Mouse (Mus musculus): ENCODE data around the gene Tmem150a. TPM values are rescaled to one million over a fixed set of nuclear protein-coding genes. Genes with fewer than 3 reads are reported as not detected.

Tmem150a gene
- total and polyA plus RNA-seq, 3 experiments, result 22.7 to 86.9 (median 22.8) TPM

DNA sequence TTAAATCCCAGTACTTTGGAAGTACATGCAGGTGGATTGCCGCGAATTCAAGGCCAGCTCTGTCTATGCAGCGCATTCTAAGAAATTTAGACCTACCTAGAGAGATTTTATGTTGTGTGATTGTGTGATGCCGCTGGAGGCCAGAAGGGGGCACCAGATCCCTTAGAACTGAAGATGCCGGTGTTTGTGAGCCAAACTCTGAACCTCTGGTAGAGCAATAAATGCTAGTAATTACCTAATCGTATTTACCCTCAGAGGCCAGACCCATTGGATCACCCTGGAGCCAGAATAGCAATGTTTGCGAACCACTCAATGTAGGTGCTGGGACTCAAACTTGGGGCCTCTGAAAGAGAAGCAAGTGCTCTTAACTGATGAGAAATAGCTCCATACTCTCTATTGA, 46.6 kb downstream of the Tmem150a start:
- Histone ChIP-seq H3K4me1 (ENCODE audit: control insufficient read depth, insufficient read depth, low read length) (no peaks in the 10 kb centered on the region; the same call in 1 of the 2 replicates), H3K79me2 (replicated peaks; ENCODE audit: control insufficient read depth, insufficient read depth, low read length) (no peaks in the 10 kb centered on the region), H3K36me3 (ENCODE audit: control insufficient read depth, insufficient read depth, low read length) (no peaks in the 10 kb centered on the region), H3K4me3 (no peak overlapping the region), H3K27ac (no peak overlapping the region), H3K27me3 (ENCODE audit: control insufficient read depth, insufficient read depth, low read length) (no peaks in the 10 kb centered on the region), H3K9ac (ENCODE audit: low read depth, low read length) (no peak overlapping the region)
- TF ChIP-seq CTCF (IDR thresholded peaks at IDR 0.05), result peak; percentile 95
- TF ChIP-seq EP300 (IDR thresholded peaks at IDR 0.05; ENCODE audit: insufficient read depth, low read depth, low read length), result 0 out of 2 replicates have a peak, but pooled peaks have one; percentile 46
- TF ChIP-seq POLR2A (IDR thresholded peaks at IDR 0.05; ENCODE audit: insufficient read depth, low read depth, low read length), result no peak
- intact Hi-C loops (cut with DNase I), result loop anchor here (2.0 kb wide), 1 partner anchor 37 kb away; no protein-coding TSS in a partner anchor
- WGBS, result 22% methylated on average over 7 of the region's 7 CpGs
- DNase-seq, result peak; percentile 72 to 85

DNA sequence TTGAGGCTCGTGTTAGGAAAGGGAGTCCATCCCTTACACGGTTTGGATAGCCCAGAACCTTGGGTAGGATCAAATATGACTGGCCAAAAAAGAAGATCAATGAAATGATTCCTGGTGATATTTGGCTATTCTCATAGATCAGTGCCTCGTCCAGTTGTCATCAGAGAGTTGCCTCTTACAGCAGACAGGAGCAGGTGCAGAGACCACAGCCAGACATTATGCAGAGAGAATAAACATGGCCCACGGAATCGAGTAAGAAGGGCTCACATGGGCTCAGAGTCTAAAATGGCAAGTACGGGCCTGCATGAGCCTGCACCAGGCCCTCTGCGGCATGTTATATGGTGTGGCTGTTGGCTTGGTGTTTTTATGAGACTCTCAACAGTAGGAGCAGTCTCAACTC, 50.1 kb downstream of the Tmem150a start:
- Histone ChIP-seq H3K27ac (no peak overlapping the region), H3K79me2 (replicated peaks; ENCODE audit: control insufficient read depth, insufficient read depth, low read length) (no peaks in the 10 kb centered on the region), H3K4me1 (ENCODE audit: control insufficient read depth, insufficient read depth, low read length) (no peaks in the 10 kb centered on the region; the same call in 1 of the 2 replicates), H3K9ac (ENCODE audit: low read depth, low read length) (no peak overlapping the region), H3K4me3 (no peak overlapping the region), H3K36me3 (ENCODE audit: control insufficient read depth, insufficient read depth, low read length) (no peaks in the 10 kb centered on the region), H3K27me3 (ENCODE audit: control insufficient read depth, insufficient read depth, low read length) (no peaks in the 10 kb centered on the region)
- intact Hi-C loops (cut with DNase I), result loop anchor here (5.0 kb wide), 1 partner anchor 123 kb away; no protein-coding TSS in a partner anchor
- no peak for TF ChIP-seq POLR2A (IDR thresholded peaks at IDR 0.05; ENCODE audit: insufficient read depth, low read depth, low read length)
- TF ChIP-seq EP300 (IDR thresholded peaks at IDR 0.05; ENCODE audit: insufficient read depth, low read depth, low read length), result no peak
- TF ChIP-seq CTCF (IDR thresholded peaks at IDR 0.05), result no peak
- DNase-seq, result no peak
- WGBS, result 82% methylated on average over 7 of the region's 7 CpGs

DNA sequence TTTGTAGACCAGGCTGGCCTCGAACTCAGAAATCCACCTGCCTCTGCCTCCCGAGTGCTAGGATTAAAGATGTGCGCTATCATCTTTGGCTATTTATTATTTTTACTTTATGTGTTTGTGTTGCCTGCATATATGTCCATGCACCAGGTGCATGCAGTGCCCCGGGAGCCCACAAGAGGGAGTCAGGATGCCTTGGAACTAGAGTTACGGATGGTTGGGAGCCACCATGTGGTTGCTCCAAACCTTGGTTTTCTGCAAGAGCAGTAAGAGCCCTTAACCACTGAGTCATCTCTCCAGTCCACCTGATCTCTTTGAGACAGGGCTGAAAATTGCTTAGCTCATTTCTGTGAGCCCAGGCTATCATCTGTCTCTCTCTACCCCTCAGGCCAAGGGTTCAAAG, 51.9 kb downstream of the Tmem150a start:
- H3K4me1 ChIP-seq (ENCODE audit: control insufficient read depth, insufficient read depth, low read length), result no peaks in the 10 kb centered on the region
- H3K9ac ChIP-seq (ENCODE audit: low read depth, low read length), result no peak overlapping the region
- intact Hi-C loops (cut with DNase I), result loop anchor here (5.0 kb wide), 1 partner anchor 125 kb away; no protein-coding TSS in a partner anchor
- no peaks in the 10 kb centered on the region for H3K79me2 ChIP-seq (replicated peaks; ENCODE audit: control insufficient read depth, insufficient read depth, low read length)
- 2% methylated on average over 5 of the region's 5 CpGs for WGBS
- H3K4me3 ChIP-seq, result no peak overlapping the region
- no peaks in the 10 kb centered on the region for H3K27me3 ChIP-seq (ENCODE audit: control insufficient read depth, insufficient read depth, low read length)
- peak; percentile 92 for TF ChIP-seq EP300 (IDR thresholded peaks at IDR 0.05; ENCODE audit: insufficient read depth, low read depth, low read length)
- TF ChIP-seq POLR2A (IDR thresholded peaks at IDR 0.05; ENCODE audit: insufficient read depth, low read depth, low read length), result no peak
- TF ChIP-seq CTCF (IDR thresholded peaks at IDR 0.05), result peak; percentile 87
- H3K27ac ChIP-seq, result no peak overlapping the region
- H3K36me3 ChIP-seq (ENCODE audit: control insufficient read depth, insufficient read depth, low read length), result no peaks in the 10 kb centered on the region
- peak; percentile 73 to 87 for DNase-seq

Other genes with a start within 250 kb of the Tmem150a start
- 10 to 100 TPM; 11.0 to 13.5 TPM for gene Atoh8, start 119.9 kb upstream of the Tmem150a start, total RNA-seq (2021)
- 9.3 and 12.7 TPM in 2 replicates for gene Atoh8, start 119.9 kb upstream of the Tmem150a start, polyA plus RNA-seq (2012; rRNA removed)
- not detected for gene Sftpb, start 50.8 kb upstream of the Tmem150a start, total RNA-seq (2021)
- gene Sftpb, start 50.8 kb upstream of the Tmem150a start, polyA plus RNA-seq (2012; rRNA removed), result 9.1 TPM in 1 of 2 replicates, not detected in the other
- 10 to 100 TPM; 14.9 to 17.7 TPM for gene Usp39, start 10.3 kb upstream of the Tmem150a start, total RNA-seq (2021)
- 11.4 and 19.0 TPM in 2 replicates for gene Usp39, start 10.3 kb upstream of the Tmem150a start, polyA plus RNA-seq (2012; rRNA removed)
- gene 0610030E20Rik, start 8.1 kb upstream of the Tmem150a start, total RNA-seq (2021), result 1 to 10 TPM; 8.2 to 9.1 TPM
- gene 0610030E20Rik, start 8.1 kb upstream of the Tmem150a start, polyA plus RNA-seq (2012; rRNA removed), result 8.7 and 13.6 TPM in 2 replicates
- gene Rnf181, start 11.5 kb downstream of the Tmem150a start, total RNA-seq (2021), result 10 to 100 TPM; 36.0 to 40.7 TPM
- gene Rnf181, start 11.5 kb downstream of the Tmem150a start, polyA plus RNA-seq (2012; rRNA removed), result 44.0 and 56.6 TPM in 2 replicates
- 10 to 100 TPM; 49.3 to 58.3 TPM for gene Vamp5, start 25.0 kb downstream of the Tmem150a start, total RNA-seq (2021)
- 99.6 and 116 TPM in 2 replicates for gene Vamp5, start 25.0 kb downstream of the Tmem150a start, polyA plus RNA-seq (2012; rRNA removed)
- gene Vamp8, start 35.3 kb downstream of the Tmem150a start, total RNA-seq (2021), result 10 to 100 TPM; 69.3 to 78.8 TPM
- gene Vamp8, start 35.3 kb downstream of the Tmem150a start, polyA plus RNA-seq (2012; rRNA removed), result 85.6 and 112 TPM in 2 replicates
- 10 to 100 TPM; 30.4 to 32.5 TPM for gene Ggcx, start 58.9 kb downstream of the Tmem150a start, total RNA-seq (2021)
- 19.3 and 26.1 TPM in 2 replicates for gene Ggcx, start 58.9 kb downstream of the Tmem150a start, polyA plus RNA-seq (2012; rRNA removed)
- 100 to 1,000 TPM; 129 to 151 TPM for gene Mat2a, start 84.1 kb downstream of the Tmem150a start, total RNA-seq (2021)
- gene Mat2a, start 84.1 kb downstream of the Tmem150a start, polyA plus RNA-seq (2012; rRNA removed), result 93.0 and 162 TPM in 2 replicates
- not detected for gene Sh2d6, start 166.3 kb downstream of the Tmem150a start, total RNA-seq (2021)
- gene Sh2d6, start 166.3 kb downstream of the Tmem150a start, polyA plus RNA-seq (2012; rRNA removed), result 0.21 TPM in 1 of 2 replicates, not detected in the other
- gene Capg, start 188.9 kb downstream of the Tmem150a start, total RNA-seq (2021), result 10 to 100 TPM in 1 of 2 experiments, 1 to 10 TPM in 1; 9.5 to 10.8 TPM
- gene Capg, start 188.9 kb downstream of the Tmem150a start, polyA plus RNA-seq (2012; rRNA removed), result 12.6 and 16.1 TPM in 2 replicates
- 10 to 100 TPM; 12.8 to 16.5 TPM for gene Elmod3, start 243.0 kb downstream of the Tmem150a start, total RNA-seq (2021)
- 25.5 and 32.8 TPM in 2 replicates for gene Elmod3, start 243.0 kb downstream of the Tmem150a start, polyA plus RNA-seq (2012; rRNA removed)
- gene Retsat, start 243.0 kb downstream of the Tmem150a start, total RNA-seq (2021), result 100 to 1,000 TPM; 155 to 181 TPM
- gene Retsat, start 243.0 kb downstream of the Tmem150a start, polyA plus RNA-seq (2012; rRNA removed), result 57.1 and 83.3 TPM in 2 replicates

Data from heart, adult 2 months (tissue).